Mouse (Mus musculus) ovary, postnatal 14 days (tissue): ENCODE results near the gene Insr.
"Not testable (repeated sequence)": the region's sequence is repeated elsewhere in the genome, so short reads cannot be mapped to it uniquely, and the experiment has no call there.

Experiments
- DNase-seq: peaks from one replicate; pipeline ENCODE4 v3.0.0; 2022; ENCODE audit warnings: low spot score

Gene Insr

DNA sequence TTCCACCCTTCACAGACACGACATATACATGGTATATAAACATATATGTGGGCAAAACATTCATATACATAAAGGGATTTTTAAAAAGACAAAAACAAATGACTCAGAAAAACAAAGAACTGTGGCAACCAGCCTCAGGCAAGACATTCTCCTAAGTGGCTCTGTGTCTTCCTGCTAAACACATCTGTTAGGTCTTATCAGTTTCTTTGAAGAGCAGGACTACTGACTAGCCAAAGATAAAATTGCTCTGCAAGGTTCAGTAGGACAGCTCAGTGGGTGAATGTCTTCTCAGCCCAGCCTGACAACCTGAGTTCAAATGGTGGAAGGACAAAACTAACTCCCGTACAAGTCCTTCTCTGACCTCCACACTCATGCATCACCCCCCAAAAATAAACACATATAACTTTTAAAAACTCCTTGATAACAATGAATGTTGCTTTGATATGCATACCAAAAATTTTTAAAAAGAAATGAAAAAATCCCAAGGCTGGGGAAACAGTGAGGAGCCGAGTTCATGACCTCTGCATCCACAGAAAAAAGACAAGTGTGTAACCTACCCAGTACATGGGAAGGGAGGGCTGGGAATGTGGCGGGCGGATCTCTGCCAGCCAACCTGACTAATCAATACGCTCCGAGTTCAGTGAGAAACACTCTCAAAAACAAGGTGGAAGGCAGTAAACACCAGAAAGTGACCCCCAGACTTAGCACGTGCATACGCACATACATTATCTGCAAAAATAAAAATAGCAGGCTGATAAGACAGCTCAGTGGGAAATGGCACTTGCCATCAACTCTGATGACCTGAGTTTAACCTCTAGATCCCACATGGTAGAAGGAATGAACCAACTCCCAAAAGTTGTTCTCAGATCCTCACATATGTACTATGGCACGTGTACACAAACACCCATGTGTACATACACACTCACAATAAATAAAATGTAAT, 49.0 kb downstream of the Insr start:
- no peak for DNase-seq

DNA sequence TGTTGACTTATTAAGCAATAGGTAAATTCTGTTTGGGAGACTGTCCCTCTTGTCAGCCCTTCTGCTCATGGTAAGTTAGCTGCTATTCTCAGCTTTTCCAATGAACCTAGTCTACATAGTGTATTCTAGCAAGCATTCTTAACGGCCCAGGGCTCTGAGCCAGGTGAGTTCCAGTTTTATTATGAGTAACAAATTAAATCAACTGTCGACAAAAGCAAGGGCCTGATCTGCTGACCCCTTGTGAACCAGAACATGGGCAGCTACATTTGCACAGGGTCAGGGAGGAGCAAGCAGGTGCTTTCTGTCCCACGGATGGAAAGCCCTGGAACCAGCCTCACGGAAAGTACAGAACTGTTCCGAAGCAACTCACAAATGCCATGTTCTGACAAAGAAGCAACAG, 52.0 kb downstream of the Insr start:
- no peak for DNase-seq

DNA sequence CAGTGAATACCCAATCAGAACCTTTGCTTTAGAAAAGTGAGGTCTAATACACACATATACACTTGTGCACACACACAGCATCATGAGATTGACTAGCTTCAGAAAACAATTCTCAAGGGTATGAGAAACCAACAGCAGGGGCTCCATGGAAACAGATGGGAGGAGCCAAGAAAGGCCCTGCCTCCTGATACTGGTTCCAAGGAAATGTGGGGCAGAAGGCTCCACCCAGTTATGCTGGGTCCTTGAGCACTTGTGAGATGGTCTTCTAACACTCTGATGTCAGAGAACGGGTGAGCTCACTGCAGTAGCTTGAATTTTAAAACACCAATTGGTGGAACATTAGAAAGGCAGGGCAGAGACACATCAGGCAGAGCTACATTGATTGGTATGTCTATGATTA, 53.7 kb downstream of the Insr start:
- no peak for DNase-seq

DNA sequence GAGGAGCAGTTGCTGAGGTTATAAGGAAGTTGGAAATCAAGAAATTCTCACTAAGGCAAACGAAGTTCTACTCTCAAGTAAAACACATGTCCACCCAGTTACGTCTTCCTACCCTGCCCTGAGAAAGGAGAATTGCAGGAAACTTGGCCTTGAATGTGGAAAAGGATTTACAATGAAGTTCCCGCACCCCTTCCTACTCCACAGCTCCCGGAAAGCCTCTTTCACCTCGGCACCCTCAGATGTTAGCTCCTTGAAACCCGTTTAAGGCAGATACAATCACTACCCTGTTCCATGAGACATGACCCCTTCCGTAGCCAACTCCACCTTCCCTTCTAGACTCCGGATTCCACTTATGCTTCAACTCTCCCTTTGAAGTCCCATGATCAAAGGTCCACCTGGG, 54.2 kb downstream of the Insr start:
- no peak for DNase-seq

DNA sequence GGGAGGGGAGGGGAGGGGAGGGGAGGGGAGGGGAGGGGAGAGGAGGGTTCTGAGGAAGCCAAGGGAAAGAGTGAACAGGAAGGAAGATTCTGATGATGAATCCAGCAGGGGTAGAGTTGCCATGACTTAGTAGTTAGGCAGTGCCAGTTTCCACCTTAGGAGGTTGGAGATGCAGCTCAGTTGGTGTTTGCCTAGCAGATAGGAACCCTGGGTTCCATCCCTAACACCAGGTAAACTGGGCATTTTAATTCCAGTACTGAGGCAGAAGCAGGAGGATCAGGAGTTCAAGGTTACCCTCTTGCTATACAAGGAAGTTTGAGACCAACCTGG, 56.8 kb downstream of the Insr start:
- no peak for DNase-seq

DNA sequence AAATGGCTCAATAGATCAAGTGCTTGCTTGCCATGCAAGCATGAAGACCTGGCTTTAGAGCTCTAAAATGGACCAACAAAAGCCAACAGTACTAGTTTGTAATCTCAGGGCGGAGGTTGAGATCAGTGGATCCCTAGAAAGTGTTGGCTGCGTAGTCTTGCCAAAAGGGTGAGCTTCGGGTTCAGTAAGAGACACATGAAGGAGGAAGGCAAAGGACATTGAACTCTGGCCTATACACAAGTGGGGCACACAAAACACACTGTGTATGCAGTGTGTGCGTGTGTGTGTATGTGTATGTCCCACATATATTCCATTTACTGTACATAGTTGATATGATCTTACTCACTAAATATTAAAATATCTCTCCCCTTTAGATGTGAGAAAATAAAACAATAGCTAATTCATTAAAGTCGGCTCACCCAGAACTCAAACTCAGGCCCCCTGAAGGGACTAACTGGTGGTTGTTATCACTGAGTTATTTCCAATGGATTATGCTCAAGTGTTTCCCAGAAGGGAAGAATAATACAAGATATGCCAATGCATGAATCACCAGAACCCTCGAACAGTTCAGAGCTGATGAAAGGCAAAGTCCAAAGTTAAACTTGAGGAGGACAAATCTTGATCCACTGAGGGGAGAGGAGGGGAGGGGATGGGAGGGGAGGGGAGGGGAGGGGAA, 57.3 kb downstream of the Insr start:
- no peak for DNase-seq

DNA sequence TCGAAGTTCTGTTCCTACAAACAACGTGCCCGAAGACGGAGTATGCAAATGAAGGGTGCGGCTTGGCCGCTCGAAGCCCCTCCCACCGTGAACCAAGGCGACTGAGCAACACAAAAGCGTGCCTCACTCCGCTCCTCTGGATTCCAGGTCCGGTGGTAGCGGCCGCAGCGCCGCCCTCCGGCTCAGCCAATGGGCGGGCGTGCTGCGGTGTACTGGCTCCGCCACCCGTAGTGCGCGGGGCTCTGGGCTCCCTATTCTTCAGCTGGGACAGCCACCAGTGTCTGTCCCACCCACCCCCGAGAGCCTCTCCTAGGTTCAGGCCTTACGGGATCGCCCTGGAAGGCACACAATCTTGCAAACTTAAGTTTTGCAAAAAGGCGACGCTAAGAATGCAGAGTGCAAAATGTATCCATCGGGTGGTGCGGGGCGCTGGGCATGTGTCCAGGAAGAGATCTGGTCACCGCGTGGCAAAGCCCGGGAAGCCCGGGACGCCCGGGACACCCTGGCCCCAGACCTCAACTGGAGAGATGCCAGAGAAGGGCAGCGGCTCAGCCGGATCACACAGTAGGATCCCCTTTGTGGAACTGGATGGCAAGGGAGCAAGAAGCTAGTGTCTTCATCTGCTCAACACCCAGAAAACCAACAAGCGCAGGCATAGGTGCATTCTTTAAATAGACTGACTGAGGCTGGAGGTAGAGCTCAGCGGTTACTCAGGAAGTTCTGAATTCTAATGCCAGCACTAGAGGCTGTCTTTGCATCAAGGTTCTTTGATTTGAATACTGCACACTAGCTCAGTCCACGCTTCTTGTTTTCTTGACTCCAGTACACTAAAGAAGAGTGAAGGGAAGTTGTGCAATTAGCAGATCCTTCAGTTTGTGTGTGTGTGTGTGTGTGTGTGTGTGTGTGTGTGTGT, 58.1 kb downstream of the Insr start:
- peak; percentile 78 for DNase-seq

DNA sequence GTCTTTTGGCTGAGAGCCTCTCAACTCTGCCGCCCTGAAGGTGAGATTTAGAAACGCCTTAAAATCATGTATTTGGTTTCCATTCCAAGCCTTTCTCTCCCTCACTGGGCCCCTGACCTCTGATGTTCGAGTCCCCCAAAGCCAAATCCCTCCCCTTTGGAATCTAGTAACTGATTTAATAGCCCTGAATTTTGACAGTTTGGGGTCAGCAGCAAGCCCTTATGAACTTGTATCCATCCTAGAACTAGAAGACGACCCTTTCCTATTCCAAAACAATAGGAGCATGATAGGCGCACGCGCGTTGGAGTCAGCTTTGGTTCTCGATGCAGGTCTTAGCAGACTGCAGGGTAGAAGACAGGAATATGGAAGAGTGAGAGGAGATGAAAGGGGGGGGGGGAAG, 58.9 kb downstream of the Insr start:
- no peak for DNase-seq

DNA sequence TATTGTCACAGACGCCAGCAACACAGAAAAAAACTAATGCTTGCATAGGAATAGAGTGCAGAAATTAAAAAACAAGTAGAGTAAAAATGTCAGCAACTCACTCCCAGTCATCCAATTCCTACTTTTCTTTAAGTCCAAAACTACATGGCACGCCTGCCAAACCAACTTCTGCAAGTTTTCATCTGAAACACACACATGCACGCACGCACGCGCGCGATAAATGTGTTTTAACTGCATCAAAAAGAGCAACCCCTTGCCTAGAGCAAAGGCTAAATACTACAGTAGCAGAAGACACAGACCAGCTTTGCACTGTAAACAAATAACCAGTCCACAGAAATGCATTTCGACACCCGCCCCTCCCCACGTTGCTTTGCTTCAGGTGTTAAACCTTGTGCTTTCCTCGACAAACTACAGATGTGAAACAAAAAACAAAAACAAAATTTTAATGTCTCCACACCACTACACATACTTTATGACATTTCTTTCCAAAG, 59.5 kb downstream of the Insr start:
- no peak for DNase-seq

DNA sequence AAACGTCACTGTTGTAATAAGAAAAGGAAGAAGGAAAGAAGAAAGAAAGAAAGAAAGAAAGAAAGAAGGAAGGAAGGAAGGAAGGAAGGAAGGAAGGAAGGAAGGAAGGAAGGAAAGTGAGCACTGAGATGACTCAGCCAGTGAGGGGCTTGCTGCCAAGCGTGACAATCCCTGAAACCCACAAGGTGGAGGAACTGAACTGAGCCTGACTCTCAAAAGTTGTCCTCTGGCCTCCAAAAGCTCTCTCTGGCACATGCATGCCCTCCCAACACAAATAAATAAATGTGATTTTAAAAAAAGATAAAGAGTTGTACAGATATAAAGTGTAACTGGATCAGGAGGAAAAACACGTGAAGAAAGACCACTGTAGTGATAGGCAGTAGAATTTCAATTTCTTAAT, 60.2 kb downstream of the Insr start:
- no peak for DNase-seq

DNA sequence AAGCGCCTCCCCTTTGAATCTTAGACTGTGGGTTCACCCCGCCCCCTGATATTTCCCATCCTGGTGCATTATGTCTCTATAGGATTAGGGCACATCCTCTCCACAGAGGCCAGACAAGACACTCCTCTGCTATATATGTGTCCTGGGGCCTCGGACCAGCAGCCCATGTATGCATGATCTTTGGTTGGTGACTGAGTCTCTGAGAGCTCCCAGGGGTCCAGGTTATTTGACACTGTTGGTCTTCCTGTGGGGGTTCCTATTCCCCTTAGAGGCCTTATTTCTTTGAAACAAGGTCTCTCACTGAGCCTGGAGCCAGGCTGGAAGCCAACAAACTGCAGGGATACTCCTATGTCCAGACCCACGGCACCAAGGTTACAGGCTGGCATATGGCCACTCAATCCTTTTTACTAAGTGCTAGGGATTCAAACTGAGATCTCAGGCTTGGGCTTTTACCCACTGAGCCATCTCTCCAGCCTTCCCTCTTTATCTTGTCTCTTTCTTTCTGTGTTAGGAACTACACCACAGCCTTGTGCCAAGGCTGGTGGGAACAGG, 62.8 kb downstream of the Insr start:
- no peak for DNase-seq

DNA sequence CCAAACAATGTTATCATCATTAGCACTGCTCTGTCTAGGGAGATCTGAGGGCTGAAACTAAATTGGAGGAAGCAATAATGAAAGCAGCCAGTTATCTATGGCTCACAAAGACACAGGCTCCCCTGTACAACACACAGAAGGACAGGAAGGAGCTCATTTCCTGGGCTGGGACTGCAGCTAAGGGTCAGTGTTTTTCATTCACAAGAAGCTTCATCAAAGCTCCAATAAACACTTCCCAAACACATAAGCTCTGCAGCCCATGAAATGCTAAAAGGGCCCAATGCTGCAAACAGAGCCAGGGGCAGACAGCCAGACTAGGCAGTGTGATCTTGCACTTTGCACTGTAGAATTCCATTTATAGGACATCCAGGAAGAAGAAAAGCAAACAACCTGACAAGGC, 63.9 kb downstream of the Insr start:
- DNase-seq = no peak

DNA sequence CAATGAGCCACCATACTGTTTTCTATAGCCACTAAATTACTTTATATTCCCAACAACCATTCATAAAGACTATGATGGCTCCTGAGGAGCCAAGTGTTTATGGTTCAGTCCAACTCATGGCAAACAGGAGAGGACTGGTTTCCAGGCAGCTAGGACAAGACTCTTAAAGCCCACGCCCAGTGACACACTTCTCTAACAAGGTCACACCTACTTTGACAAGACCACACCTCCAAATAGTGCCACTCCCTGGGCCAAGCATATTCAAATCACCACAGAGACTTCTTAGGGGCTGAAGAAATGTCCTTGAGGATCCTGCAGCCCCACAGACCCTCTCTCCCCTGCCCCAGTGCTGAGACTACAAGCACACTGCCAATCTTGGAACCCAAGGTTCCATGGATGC, 64.8 kb downstream of the Insr start:
- DNase-seq = no peak

DNA sequence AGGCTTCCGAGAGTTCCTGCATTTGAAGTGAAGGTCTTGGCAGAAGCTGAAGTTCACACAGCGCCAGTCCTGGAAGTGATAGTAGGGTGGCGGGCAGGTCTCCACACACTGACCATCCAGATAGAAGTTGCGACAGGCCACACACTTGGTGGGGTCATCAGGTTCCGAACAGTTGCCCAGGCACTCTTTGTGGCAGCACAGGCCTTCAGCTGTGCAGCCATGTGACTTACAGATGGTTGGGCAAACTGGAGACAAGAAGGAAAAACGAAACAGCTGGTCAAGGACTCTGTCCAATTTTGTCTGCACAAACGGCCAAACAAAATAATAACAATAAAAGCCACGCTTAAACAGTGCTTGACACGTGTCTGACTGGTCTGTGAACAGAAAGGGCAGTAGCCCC, 68.0 kb downstream of the Insr start:
- DNase-seq = no peak

DNA sequence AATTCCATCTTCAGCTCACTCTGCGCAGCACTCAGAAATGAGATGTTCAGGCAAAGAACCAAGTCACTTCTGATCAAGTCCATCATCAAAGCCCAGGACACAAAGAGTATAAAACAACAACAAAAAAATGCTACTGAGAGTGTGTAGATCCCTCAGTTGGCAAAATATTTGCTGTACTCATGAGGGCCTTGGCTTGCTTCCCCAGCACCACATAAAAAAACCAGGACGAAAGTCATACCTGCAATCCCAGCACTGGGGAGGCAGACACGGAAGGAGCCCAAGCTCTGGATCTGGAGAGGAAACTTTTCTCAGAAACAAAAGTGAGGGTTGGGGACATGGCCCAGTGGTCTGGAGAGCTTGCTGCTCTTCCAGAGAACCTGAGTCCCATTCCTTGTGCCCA, 69.5 kb downstream of the Insr start:
- DNase-seq = no peak

DNA sequence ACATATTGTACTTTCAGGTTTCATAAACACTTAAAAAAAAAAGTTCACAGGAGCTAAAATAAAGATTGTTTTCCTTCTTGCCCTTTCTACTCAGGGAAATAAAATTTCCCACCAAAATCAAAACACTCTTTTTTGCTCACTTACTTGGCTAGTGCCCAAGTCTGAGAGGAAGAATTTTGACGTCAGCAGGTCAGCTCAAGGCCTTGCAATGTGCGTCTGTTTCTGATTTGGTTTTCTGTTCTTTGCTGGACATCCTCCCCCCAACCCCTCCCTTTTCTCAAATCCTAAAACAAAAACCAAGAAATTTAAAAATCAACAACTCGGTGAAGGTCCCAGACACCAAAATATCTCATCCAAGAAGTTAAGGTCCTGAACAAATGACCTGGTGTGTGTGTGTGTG, 70.1 kb downstream of the Insr start:
- DNase-seq = no peak

DNA sequence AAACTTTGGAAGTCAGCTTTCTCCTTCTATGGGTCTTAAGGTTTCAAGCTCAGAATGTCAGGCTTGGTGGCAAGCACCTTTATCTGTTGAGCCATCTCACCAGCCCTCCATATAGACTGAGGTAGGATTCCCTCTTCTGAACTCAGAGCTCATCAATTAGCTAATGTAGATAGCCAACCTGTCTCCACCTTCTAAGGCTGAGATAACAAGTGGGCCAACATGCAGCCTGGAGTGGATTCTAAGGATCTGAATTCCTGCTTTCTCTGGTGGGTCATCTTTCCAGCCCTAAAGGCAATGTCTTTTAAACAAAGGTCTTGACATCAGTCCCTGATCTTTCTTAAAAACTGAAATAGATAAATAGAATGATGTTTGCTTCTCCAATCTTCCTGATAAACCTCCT, 70.7 kb downstream of the Insr start:
- no peak for DNase-seq

DNA sequence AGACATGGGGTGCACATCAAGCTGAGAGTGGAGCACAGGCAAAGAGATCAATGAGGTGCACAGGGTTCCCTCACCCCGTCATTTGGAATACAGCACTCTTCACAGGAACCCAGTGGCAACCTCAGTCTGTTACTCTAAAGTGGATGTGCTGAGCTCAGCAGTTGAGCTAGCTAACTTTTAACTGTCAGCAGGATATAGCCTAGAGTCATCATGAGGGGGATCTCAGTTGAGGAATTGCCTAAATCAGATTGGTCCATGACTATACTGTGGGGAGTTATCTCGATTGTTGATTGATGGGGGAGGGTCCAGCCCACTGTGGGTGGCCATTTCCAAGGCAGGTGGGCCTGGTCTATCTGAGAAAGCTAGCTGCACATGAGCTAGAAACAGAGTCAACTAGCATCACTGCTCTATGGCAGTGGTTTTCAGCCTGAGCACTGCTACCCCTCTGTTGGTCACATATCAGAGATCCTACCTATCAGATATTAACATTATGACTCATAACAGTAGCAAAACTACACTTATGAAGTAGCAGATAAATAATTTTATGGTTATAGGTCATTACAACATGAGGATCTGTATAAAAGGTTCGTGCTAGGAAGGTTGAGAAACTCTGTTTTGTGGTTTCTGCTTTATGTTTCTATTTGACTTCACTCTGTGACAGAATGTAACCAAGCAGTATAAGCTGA, 74.5 kb downstream of the Insr start:
- no peak for DNase-seq

DNA sequence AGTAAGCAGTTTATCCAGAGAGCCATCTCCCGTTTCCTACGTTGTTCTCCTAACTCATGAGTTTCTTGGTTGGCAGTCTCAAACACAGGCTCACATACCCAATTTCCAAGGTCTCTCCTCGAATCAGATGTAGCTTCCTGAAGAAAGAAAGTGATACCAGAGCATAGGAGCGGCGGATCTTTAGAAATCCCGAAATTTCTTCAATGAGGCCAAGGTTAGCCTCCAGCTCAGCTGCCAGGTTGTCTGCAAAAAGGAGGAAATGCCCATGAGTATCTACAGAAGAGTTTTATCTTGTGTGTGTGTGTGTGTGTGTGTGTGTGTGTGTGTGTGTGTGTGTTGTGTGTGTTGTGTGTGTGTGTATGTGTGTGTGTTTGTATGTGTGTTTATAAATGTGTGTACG, 76.6 kb downstream of the Insr start:
- DNase-seq = no peak

DNA sequence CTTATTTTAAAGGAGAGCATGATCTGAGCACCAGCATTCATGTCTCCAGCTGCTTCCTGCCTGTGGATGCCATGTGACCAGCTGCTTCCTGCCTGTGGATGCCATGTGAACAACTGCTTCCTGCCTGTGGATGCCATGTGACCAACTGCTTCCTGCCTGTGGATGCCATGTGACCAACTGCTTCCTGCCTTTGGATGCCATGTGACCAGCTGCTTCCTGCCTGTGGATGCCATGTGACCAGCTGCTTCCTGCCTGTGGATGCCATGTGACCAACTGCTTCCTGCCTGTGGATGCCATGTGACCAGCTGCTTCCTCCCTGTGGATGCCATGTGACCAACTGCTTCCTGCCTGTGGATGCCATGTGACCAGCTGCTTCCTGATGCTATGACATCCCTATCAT, 85.1 kb downstream of the Insr start:
- not testable (repeated sequence) for DNase-seq

DNA sequence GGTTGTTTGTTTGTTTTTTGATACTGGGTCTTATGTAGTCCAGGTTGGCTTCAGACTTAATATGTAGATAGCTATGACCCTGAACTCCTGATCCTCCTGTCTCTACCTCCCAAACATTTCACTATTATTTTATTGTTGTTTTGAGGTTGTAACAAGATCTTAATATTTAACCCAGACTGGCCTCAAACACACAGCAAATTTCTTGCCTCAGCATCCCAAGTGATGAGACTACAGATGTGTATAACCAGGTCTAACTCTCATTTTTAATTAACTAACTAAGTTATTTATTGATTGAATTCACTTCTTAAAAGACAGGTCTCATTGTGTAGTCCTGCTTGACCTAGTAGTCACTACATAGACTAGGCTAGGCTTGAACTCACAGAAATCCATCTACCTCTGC, 88.4 kb downstream of the Insr start:
- DNase-seq = no peak

DNA sequence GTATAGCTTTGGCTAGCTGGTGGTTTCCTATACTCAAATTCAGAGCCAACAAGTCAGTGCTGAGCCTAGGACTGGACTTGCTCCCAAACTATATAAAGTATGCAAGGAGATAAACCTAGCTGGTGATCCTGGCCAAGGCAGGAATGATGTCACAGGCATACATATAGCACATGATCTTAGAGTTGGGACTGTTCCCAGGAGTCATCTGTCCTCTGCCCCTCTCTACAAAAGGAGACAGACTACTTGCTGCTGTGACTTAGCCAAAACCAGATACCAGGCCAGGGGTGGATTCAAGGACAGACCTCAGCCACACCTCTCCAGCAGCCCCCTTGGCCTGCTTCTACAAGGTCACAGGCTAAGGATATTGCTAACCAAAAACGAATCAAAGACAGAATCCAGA, 92.0 kb downstream of the Insr start:
- DNase-seq = no peak
